Mouse (Mus musculus) right cerebral cortex, postnatal 4 days (tissue): Measurements from ENCODE around the gene Gm9936.
A peak's percentile ranks its signal among the peaks of the same experiment; 100 is the strongest.

Source experiments
- DNase-seq: peaks from one replicate; pipeline ENCODE4 v3.0.0-alpha.2; 2022

Gm9936 gene

DNA sequence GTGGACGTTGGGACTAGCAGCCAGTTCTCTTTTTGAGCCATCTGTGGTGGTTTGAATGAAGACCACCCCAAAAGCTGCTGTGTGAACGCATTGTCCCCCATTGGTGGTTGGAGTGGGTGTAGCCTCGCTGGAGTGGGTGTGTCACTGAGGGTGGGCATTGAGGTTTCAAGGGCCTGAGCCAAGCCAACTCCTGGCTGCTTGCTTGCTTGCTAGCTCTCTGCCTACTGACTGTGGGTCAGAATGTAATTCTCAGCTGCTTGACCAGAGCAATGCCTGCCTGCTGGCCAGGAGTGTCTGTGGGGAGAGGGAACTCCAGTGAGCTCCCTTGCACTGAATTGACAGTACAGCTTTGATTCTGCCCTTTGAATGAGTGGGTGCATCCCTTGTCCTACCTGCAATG is 28.7 kb downstream of the Gm9936 start:
- DNase-seq = no peak

DNA sequence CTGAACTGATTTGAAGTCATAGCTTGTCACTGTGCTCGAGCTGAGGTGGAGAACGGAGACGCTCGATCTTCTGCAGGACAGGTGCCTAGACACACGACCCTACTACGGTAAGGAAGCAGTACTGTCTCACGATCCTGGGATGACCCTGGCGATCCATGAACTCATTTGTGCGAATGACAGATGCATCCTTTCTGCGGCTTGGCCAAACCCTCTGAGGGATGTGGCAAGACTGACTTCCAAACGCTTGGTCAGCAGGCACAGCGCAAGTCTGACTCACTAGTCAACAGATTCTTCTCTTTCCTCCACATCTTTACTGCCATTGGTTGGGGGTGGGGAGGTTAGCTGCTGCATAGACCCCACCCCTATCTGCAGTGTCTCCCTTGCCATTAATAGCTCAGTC is 31.1 kb downstream of the Gm9936 start:
- no peak for DNase-seq

- peak; percentile 72 for DNase-seq
Measured at GRCm38 (mm10) chr5:114825978-114826691, 32.3 kb downstream of the Gm9936 start.

DNA sequence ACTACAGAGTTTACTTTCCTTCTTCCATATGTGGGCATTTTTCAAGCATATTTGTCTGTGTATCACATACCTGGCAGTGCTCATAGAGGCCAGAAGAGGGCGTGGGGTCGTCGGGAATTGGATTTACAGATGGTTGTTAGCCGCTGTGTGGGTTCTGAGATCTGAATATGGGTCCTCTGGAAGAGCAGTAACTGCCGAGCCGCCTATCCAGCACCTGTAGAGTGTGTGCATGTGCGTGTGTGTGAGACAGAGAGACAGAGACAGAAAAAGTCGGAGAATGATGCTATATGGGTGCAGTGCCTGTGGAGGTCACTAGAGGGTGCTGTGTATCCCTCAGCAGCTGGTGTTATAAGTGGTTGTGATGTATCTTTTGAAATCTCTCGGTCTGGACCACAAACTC is 34.3 kb downstream of the Gm9936 start:
- peak; percentile 42 for DNase-seq

- peak; percentile 84 for DNase-seq
Measured at GRCm38 (mm10) chr5:114822796-114823688, 35.4 kb downstream of the Gm9936 start, which contains the start of gene 1500011B03Rik. TSS of gene 1500011B03Rik (minus strand) at chr5:114823468.

GRCm38 (mm10) chr5:114818124-114818523 is 40.4 kb downstream of the Gm9936 start:
- no peak for DNase-seq

- DNase-seq = no peak
Measured at GRCm38 (mm10) chr5:114816599-114816998, 41.9 kb downstream of the Gm9936 start.

DNA sequence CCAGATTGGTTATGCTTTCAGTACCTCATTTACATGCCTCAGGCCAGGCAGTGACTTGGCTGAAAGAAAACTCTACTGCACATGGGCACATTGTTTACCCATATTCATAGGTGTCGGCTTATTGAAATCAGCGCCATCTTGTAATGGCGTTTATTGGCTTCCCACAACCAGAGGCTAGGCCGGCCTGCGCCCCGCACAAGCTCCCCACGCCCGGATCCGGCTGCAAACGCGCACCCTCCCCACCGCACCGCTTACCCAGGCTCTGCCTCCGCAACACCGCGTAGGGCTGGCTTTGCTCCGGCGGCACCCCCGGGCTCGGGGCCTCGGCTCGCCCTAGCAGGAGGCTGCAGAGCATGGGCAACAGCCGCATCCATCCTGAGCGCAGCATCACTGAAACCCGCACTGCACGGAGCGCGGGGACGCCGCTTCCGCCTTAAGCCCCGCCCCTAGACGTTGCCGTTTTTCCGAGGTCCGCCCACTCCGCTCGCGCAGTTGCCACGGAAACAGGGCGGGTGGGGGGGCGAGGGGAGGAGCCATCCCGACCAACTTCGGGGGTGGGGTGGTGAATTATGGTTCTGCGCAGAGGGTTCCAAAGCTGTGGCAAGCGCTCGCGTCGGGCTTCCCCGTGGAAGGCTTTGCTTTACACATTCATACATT is 44.8 kb downstream of the Gm9936 start:
- DNase-seq = peak; percentile 89

DNA sequence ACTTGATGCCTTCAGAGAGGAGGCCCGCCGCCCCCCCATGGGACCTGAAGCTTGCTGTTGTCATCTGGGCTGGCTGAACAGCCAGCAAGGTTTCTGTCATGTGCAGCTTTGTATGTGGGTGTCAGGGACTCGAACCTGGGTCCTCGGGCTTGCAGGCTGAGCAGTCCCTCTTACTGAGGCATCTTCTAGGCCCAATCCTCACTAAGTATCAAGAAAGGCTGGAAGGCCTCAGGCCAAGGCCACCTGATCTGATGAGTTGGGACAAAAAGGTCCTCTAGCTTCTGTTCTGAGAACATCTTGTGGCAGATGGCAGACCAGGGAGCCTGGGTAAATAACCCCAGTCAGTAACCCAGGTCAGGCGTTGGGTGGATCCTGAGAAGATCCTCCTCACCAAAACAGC is 48.7 kb downstream of the Gm9936 start:
- no peak for DNase-seq

DNA sequence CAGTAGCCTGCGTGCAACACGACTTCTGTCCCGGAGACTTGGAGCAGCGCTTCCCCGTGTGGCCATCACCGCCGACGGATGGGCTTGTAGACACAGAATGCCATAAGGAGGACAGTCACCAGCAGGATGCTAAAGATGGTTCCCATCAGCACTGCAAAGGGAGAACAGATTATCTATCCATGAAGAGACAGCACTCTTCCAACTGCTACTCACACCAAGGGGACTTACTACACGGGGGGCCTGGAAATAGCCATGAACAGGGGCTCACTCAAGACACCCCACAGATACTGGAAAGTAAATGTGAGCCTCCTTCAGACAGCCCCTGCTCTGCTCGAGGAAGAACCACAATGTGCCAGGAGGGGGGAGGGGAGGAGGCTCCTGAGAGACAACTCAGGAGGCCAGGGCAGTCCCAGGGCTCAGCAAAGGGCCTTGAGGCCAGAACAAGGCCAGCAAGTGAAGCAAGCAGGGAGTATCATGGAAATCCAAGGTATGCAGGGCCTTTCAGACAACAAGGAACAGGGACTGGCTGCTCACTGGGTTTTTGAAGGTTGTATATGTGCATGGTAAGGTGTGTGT is 49.2 kb downstream of the Gm9936 start:
- no peak for DNase-seq

- no peak for DNase-seq
Measured at GRCm38 (mm10) chr5:114808385-114808784, 50.1 kb downstream of the Gm9936 start.

- no peak for DNase-seq
Measured at GRCm38 (mm10) chr5:114807893-114808292, 50.6 kb downstream of the Gm9936 start.

DNA sequence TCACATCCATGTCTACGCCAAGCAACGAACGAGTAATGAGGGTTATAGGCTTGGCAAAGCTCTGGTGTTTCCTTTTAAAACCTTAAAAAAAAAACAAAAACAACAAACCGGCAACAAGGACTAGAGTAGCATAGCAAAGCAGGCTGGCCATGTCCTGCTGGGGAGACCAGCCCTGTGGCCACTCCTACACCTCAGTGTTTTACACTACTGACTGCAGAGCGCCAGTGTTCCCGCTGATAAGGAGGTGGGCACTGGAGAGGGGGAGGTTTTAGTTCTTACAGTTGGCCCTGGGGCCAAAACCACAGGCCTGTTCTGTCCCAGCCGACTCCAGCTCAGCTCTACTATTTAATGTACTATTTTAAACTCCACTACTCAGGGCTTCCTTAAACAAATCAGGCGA is 51.0 kb downstream of the Gm9936 start:
- no peak for DNase-seq

DNA sequence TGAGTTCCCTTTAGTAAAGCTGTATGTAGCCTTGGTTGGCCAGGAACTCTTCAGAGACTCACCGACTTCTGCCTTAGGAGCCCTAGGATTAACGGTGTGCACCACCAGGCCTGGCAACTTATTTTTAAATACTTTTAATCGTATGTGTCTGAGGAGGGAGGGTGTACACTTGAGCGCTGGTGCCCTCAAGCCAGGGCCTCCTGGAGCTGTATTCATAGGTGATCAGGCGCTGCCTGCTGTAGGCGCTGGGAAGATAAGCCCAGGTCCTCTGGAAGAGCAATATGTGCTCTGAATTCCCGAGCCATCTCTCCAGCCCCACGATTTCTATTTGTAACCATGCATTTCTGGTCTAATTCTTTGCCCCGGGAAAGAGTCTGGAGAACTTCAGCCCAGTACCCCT is 51.4 kb downstream of the Gm9936 start:
- no peak for DNase-seq

DNA sequence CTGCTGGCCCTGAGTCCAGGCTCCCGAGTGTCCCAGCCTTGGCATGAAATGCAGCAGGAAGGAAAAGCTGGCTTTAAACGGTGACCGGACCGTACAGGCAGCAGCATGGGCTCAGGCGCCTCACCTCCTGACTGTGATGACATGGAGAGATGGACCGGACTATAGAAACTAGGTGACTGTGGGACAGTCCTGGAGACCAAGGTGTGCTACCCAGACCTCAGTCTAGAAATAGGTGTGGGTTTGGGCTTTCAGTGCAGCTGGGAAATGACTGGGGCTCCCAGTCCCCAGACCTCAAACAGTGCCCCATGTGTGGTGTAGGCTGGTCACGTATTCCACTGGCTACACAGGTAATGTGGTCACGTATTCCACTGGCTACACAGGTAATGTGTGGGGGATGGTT is 51.8 kb downstream of the Gm9936 start:
- DNase-seq = no peak
